Mouse (Mus musculus) embryo, embryonic 10.5 days (tissue): ENCODE data around the gene Soat1.

Source experiments
- DNase-seq: peaks from one replicate; pipeline ENCODE4 v3.0.0-alpha.2; 2015; ENCODE audit warnings: low spot score

Gene Soat1

DNA sequence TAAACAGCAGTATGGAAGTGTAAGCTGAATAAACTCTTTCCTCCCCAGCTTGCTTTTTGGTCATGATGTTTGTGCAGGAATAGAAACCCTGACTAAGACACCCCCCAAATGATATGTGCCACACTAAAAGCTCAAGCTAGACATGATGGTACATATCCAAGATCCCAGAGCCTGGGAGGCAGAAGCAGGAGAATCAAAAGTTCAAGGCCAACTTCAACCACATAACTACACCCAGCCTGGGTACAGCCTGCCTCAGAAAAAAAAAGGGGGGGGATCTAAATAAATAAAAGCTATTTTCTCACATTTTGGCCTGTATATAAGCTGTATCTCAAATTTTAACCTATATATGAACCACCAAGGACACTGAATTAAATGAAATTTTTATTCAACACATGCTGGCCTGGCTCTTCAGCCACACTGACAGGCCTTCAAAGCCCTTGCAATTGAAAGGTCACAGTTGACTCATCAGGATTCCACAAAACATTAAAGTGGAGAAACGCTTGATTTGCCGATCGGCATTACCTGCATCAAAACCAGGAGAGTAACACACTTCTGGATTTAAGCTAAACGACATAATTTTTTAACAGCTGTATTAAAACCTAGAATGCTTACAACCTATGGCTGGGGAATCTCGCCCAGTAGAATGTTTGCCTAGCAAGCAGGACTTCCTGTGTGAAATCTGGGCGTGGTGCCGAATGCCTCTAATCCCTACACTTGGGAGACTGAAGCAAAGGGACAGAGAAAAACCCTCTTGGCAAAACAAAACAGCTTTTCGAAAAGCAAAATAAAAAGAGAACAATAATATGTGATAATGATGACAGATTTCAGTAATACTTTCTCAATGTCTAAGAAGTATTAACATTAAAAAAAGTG is 9.9 kb downstream of the Soat1 start:
- DNase-seq, result no peak

GRCm38 (mm10) chr1:156462273-156462991 is 11.7 kb downstream of the Soat1 start:
- no peak for DNase-seq

GRCm38 (mm10) chr1:156461036-156461435 is 13.1 kb downstream of the Soat1 start:
- DNase-seq, result no peak

GRCm38 (mm10) chr1:156460216-156460615 is 13.9 kb downstream of the Soat1 start:
- DNase-seq, result no peak

DNA sequence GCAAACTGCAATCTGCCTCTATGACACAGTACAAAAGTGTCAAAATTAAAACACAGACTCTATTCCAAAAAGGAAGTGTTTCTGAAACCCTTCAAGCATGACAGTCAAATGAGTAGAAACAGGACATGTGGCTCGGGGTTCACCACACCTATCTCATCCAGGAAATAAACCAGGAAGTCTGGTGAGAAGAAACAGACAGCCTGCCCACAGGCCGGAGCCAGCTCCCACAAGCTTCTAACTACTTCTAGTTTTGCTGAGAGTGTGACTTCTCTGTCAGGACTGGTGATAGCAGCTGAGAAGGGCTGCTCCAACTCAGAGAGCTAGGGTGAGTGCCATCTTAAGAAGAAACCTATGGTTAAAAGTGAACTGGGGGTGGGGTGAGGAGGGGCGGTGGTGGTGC is 14.4 kb downstream of the Soat1 start:
- DNase-seq, result no peak

- DNase-seq, result no peak
Measured at GRCm38 (mm10) chr1:156458391-156459060, 15.6 kb downstream of the Soat1 start.

GRCm38 (mm10) chr1:156455005-156455758 is 18.9 kb downstream of the Soat1 start:
- no peak for DNase-seq

DNA sequence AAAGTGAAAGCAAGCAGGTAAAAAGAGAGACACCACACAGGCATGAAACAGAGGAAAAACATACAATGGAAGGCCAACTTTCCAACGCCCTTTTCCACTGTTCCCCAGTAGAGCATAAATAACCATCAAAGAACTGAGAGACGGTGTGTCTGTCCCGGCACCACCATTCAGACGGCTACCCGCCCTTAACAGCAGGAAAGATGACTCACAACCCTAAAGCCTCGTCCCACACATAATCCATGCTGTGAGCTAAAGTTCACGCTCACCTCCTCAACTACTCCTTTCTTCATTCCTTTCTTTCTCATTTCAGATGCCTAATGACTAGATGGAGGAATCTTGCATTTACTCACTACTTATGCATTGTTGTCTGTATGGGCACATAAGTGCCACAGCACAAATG is 19.7 kb downstream of the Soat1 start:
- no peak for DNase-seq

DNA sequence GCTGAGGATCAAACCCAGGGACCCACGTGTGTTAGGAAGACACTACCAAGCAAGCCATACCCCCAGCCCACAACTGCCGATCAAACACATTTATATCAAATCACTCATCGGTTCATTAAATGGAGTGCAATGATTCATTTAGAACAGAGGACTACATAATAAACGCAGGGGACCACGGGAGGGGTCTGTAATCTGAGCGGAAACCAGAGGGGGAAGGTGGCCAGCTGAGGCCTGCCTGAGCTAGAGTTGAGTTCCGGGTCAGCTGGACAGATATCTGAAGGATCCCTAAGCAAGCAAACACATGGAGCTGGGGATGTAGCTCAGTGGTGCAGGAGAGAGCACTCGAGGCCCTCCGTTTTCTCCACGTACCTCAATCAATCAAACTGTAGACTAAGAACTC is 20.3 kb downstream of the Soat1 start:
- no peak for DNase-seq

GRCm38 (mm10) chr1:156450478-156450877 is 23.7 kb downstream of the Soat1 start:
- DNase-seq, result no peak

GRCm38 (mm10) chr1:156449691-156450090 is 24.4 kb downstream of the Soat1 start:
- no peak for DNase-seq

GRCm38 (mm10) chr1:156449089-156449488 is 25.0 kb downstream of the Soat1 start:
- no peak for DNase-seq

- no peak for DNase-seq
Measured at GRCm38 (mm10) chr1:156445049-156445448, 29.1 kb downstream of the Soat1 start.

DNA sequence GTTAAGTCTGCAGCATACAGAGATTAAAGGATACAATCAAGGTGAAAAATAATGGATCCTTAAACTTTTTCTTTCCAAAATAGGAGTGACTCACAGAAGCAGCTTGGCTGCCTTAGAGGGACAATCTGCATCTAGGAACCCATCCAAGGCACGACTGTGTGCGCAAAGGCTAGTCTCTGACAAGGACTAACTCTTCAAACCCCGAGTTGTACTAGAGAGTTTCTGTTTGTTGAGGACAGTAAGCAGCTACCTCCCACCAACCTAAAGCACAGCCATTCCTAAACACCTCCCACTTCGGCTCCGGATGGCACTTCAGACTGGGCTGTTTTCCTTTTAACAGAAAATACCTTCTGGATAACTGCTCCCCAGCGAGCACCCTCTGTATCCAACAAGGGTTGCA is 31.4 kb downstream of the Soat1 start:
- no peak for DNase-seq

DNA sequence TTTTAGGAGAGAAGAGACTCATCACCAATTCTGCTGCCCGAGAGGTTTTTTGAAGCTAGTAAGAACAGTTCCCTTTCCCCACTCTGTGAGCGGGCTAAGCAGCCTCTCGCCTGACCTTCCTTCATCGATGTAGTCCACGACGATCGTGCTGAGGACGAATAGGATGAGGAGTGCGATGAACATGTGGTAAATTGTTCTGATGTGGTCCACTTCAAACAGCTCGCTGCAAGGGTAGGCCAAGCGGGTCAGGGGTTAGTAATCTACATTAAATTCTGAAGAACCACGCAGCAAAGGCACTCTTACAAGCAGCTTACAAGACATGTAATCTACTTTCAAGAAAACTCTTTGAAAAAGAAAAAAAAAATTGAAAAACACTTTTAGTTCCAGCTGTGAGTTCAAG is 31.9 kb downstream of the Soat1 start:
- no peak for DNase-seq

DNA sequence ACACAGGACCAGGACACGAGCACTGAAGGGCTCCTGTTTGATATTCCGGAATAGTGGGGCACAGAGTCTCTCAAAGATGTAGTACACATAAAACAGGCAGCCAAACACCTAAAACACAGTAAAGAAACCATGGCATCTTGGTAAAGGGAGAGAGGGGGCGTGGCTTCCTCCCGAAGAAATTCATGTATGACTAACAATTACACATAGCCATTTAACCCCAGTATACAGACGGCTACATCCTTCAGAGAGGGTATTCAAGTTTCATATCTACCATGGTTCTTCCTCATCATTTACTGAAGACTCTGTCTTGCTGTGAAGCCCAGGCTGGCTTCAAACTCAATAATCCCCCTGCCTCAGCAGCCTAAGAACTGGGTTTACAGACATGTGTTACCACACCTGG is 36.4 kb downstream of the Soat1 start:
- no peak for DNase-seq

- no peak for DNase-seq
Measured at GRCm38 (mm10) chr1:156437016-156437708, 37.0 kb downstream of the Soat1 start.

- no peak for DNase-seq
Measured at GRCm38 (mm10) chr1:156433497-156433896, 40.6 kb downstream of the Soat1 start.

GRCm38 (mm10) chr1:156432498-156432897 is 41.6 kb downstream of the Soat1 start:
- no peak for DNase-seq

DNA sequence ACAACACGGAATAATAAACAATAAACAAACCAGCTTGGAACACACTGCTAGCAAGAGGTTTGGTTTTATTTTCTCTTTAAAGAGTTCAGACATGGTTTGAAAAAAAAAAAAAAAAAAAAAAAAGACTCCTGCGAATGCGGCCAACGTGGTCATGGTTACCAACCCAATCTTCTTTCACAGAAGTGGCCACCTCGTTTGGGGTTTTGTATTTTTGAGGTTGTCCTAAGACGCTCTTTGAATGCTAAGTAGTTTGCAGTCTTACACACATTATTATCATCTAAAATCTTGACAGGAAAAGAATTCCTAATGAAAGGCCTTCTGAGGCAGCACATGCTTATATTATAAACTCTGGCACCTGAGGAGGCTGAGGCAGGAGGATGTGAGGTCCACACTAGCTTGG is 45.7 kb downstream of the Soat1 start:
- DNase-seq, result no peak

DNA sequence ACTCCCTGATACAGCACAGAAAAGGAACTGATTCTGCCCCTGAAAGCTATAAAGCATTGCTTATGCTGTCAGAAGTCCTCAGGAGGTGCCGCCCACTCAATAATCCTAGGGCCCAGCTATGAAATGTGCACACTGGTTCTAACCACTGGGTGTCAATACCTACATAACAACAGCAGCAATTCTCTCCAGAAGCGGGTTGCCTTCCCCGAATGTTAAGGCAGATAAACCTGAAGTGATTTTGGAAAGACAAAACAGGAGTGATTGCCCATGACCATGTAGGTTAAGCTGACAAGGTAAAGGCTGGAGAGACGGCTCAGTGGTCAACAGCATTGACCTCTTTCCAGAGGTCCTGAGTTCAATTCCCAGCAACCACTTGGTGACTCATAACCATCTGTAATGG is 48.4 kb downstream of the Soat1 start:
- no peak for DNase-seq

DNA sequence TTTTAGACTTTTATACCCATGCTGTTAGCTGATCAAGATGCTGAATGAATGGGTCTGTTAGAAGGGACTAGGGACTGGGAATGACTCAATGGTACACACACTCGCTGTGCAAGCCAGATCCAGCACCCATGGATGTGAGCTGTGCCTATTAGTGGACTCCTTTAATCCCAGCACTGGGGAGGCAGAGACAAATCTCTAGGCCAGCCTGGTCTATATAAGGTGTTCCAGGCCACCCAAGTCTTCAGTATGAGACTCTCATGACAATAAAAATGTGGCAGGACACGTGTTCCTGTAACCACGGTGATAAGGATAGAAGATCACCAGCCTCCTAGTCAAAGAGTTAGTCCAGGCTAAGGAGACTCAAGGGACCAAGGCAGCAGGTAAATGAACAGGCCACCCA is 50.1 kb downstream of the Soat1 start:
- DNase-seq, result no peak
